16 mouse cellular contexts compared by ENCODE assay signal in the genomic region with DNA sequence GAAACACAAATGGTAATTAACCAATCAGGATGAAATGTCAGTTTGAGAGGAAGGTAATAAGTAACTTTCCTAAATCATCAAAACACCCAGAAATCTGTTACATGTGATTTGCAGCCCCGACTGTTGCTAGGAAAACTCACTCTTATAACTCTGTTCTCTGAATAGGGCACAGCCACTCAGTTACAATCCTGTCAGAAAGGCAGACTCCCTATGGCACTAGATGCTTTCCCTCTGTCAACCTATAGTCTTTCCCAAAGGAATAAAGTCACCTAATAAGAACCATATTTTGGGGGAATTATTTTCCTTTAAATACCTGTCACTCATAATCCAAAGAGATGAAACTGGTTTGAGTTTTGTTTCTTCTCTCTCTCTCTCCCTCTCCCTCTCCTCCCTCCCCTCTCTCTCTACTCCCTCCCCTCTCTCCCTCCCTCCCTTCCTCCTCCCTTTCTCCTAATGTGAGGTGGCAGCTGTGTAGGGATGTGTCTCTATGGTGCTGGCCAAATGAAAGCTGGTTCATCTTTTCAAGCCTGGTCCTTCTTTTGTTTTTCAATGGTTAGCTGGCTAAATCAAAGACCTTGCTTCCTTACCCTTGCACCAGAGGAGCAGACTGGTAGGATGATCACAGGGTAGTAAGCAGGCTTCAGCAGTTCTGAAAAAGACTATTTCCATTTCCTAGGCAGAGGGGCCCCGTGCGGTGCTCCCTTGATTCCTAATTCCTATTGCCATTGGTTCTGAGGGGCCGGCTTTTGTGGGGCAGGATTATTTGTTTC.
DNase-seq lines count a peak whose midpoint lies in the region; ATAC-seq lines count a peak whose summit lies in the region.
"Had no signal": no experiment of that assay in that cellular context is flagged by ENCODE, and none has a peak within 500 bp of the region (broad histone marks: within the 10 kb centered on the region; RNA-seq: fewer than 3 reads in every experiment).

No protein-coding gene starts in this region.

- DNase-seq in cerebellum, adult 9-10 months: no peak
- DNase-seq in forebrain, embryonic 11.5 days (ENCODE audit: low spot score): peak; percentile 49
- DNase-seq in layer of hippocampus, adult 18-20 months (ENCODE audit: low spot score in 2 of 2): no peak
- DNase-seq in adrenal gland, adult 2 months: no peak
- DNase-seq: cerebellum, adult 2 months; gastrocnemius, postnatal 25 days; kidney, postnatal 14 days; lung, postnatal 36 days had no signal

- no peak overlapping the region for H3K9ac ChIP-seq in forebrain, embryonic 11.5 days (ENCODE audit: low read length)
- no peak overlapping the region for H3K9ac ChIP-seq in hindbrain, embryonic 13.5 days
- H3K9ac ChIP-seq in midbrain, embryonic 16.5 days (ENCODE audit: low read depth, low read length): no peak overlapping the region
- H3K9ac ChIP-seq: embryonic facial prominence, embryonic 13.5 days; limb, embryonic 12.5 days; liver, embryonic 15.5 days had no signal

- H3K27me3 ChIP-seq in forebrain, embryonic 11.5 days (ENCODE audit: control insufficient read depth, insufficient read depth, low read length): no peaks in the 10 kb centered on the region
- H3K27me3 ChIP-seq in hindbrain, embryonic 13.5 days: no peaks in the 10 kb centered on the region
- no peaks in the 10 kb centered on the region for H3K27me3 ChIP-seq in midbrain, embryonic 16.5 days (ENCODE audit: control insufficient read depth, insufficient read depth, low read depth, low read length)
- H3K27me3 ChIP-seq: CH12.LX; embryonic facial prominence, embryonic 13.5 days; limb, embryonic 12.5 days; liver, embryonic 15.5 days had no signal

- WGBS in forebrain, embryonic 11.5 days: 5% methylated on average over 4 of the region's 4 CpGs
- WGBS in hindbrain, embryonic 13.5 days: 9% methylated on average over 4 of the region's 4 CpGs
- 6% methylated on average over 4 of the region's 4 CpGs for WGBS in midbrain, embryonic 16.5 days

- no peak overlapping the region for H3K27ac ChIP-seq in forebrain, embryonic 11.5 days (ENCODE audit: low read depth, low read length)
- no peak overlapping the region for H3K27ac ChIP-seq in hindbrain, embryonic 13.5 days
- H3K27ac ChIP-seq in midbrain, embryonic 16.5 days (ENCODE audit: low read length): peak overlapping the region; percentile 39
- H3K27ac ChIP-seq: embryonic facial prominence, embryonic 13.5 days; limb, embryonic 12.5 days; liver, embryonic 15.5 days had no signal

- H3K4me3 ChIP-seq in forebrain, embryonic 11.5 days (ENCODE audit: low read depth, low read length): no peak overlapping the region
- no peak overlapping the region for H3K4me3 ChIP-seq in hindbrain, embryonic 13.5 days
- no peak overlapping the region for H3K4me3 ChIP-seq in midbrain, embryonic 16.5 days (ENCODE audit: low read depth, low read length)
- H3K4me3 ChIP-seq: embryonic facial prominence, embryonic 13.5 days; limb, embryonic 12.5 days; liver, embryonic 15.5 days had no signal

- H3K36me3 ChIP-seq in forebrain, embryonic 11.5 days (ENCODE audit: control insufficient read depth, insufficient read depth, low read length): no peaks in the 10 kb centered on the region
- no peaks in the 10 kb centered on the region for H3K36me3 ChIP-seq in hindbrain, embryonic 13.5 days
- H3K36me3 ChIP-seq in midbrain, embryonic 16.5 days (ENCODE audit: control insufficient read depth, insufficient read depth, low read length): no peaks in the 10 kb centered on the region
- H3K36me3 ChIP-seq: embryonic facial prominence, embryonic 13.5 days; limb, embryonic 12.5 days; liver, embryonic 15.5 days had no signal

- no peaks in the 10 kb centered on the region for H3K4me1 ChIP-seq in forebrain, embryonic 11.5 days (replicated peaks; ENCODE audit: control insufficient read depth, insufficient read depth, low read length)
- peaks cover 7% of the 10 kb centered on the region for H3K4me1 ChIP-seq in hindbrain, embryonic 13.5 days (replicated peaks)
- H3K4me1 ChIP-seq in midbrain, embryonic 16.5 days (ENCODE audit: control insufficient read depth, insufficient read depth, low read length): peaks cover 8% of the 10 kb centered on the region
- H3K4me1 ChIP-seq: limb, embryonic 12.5 days; liver, embryonic 15.5 days had no signal

- H3K9me3 ChIP-seq in forebrain, embryonic 11.5 days (ENCODE audit: control insufficient read depth, low read length): no peaks in the 10 kb centered on the region
- no peaks in the 10 kb centered on the region for H3K9me3 ChIP-seq in hindbrain, embryonic 13.5 days
- H3K9me3 ChIP-seq in midbrain, embryonic 16.5 days (replicated peaks; ENCODE audit: control insufficient read depth, low read length, poor library complexity, severe bottlenecking): no peaks in the 10 kb centered on the region
- H3K9me3 ChIP-seq: embryonic facial prominence, embryonic 13.5 days; limb, embryonic 12.5 days; liver, embryonic 15.5 days had no signal

- peak overlapping the region; percentile 20; the same call in 1 of the 2 replicates for H3K4me2 ChIP-seq in forebrain, embryonic 11.5 days (ENCODE audit: low read depth, low read length, severe bottlenecking)
- no peak overlapping the region for H3K4me2 ChIP-seq in hindbrain, embryonic 13.5 days
- H3K4me2 ChIP-seq in midbrain, embryonic 16.5 days (ENCODE audit: low read length): peak overlapping the region; percentile 35
- H3K4me2 ChIP-seq: embryonic facial prominence, embryonic 13.5 days; limb, embryonic 12.5 days; liver, embryonic 15.5 days had no signal

- ATAC-seq in cerebellum, adult (ENCODE audit: insufficient number of reproducible peaks, low FRiP score, low TSS enrichment): 0 out of 2 replicates have a peak, but pooled peaks have one; percentile 40
- peak; percentile 88 for ATAC-seq in forebrain, embryonic 11.5 days (replicated peaks; ENCODE audit: low FRiP score)
- peak; percentile 79; the same call in 1 of the 2 replicates for ATAC-seq in hindbrain, embryonic 13.5 days (ENCODE audit: low FRiP score)
- peak; percentile 85 for ATAC-seq in midbrain, embryonic 16.5 days
- no peak for ATAC-seq in inflammation-experienced regulatory T-cells, adult 6 months
